Mouse (Mus musculus) T-cell, adult 2 months (primary cell): Measurements from ENCODE around the gene Afmid.

Source experiments
- DNase-seq: peaks from one replicate; pipeline ENCODE4 v3.0.0; 2022; ENCODE audit warnings: low spot score

Afmid gene

GRCm38 (mm10) chr11:117848271-117848984 is 22.7 kb downstream of the Afmid start:
- DNase-seq: peak; percentile 77

DNA sequence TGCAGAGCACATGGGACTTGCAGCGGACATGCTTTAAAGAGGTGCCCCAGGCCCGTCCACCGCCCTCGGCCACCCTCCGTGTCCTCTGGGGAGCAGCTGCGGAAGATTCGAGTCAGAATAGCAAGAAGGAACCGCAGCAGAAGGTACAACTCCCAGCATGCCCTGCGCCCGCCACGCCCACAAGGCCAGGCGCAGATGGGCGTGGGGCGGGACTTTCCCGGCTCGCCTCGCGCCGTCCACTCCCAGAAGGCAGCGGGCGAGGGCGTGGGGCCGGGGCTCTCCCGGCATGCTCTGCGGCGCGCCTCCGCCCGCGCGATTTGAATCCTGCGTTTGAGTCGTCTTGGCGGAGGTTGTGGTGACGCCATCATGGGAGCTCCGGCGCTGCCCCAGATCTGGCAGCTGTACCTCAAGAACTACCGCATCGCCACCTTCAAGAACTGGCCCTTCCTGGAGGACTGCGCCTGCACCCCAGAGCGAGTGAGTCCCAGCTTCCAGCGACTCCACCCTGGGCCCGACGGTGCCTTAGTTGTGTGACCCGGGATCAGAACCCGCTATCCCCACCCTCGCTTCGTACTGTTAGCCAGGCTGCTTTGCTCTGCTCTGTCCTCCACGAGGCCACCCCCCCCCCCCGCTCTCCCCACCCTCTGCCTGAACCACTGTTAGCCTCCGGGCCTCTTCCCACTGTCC is 23.4 kb downstream of the Afmid start, which contains the start of gene Birc5:
Gene Birc5 (plus strand): TSS at position 267 of the 687 bp plus-strand sequence.
- peak; percentile 97 for DNase-seq

- no peak for DNase-seq
These were observed 27.2 kb downstream of the Afmid start for GRCm38 (mm10) chr11:117852875-117853274.

GRCm38 (mm10) chr11:117854241-117854640 is 28.5 kb downstream of the Afmid start:
- no peak for DNase-seq

- DNase-seq: no peak
These were observed 29.6 kb downstream of the Afmid start for GRCm38 (mm10) chr11:117855360-117855759.

DNA sequence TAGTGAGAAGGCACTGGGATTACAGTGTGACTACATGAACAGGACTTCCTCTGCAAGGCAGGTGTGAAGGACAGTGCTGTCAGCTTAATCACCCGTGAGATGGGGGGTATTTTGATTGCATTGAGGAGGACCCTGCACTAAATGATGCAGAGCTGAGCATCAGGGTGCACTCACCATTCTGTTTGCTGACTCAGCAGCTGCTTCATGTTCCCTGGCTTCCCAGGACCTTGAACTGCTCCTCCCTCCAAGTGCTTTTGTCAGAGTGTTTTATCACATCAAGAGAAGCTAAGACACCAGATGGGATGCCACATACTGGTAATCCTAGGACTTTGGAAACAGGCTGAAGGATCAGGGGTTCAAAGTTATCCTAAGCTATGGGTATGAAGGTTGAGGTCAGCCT is 30.3 kb downstream of the Afmid start:
- DNase-seq: no peak

GRCm38 (mm10) chr11:117857462-117857861 is 31.7 kb downstream of the Afmid start:
- DNase-seq: no peak

GRCm38 (mm10) chr11:117858392-117858791 is 32.7 kb downstream of the Afmid start:
- DNase-seq: no peak

DNA sequence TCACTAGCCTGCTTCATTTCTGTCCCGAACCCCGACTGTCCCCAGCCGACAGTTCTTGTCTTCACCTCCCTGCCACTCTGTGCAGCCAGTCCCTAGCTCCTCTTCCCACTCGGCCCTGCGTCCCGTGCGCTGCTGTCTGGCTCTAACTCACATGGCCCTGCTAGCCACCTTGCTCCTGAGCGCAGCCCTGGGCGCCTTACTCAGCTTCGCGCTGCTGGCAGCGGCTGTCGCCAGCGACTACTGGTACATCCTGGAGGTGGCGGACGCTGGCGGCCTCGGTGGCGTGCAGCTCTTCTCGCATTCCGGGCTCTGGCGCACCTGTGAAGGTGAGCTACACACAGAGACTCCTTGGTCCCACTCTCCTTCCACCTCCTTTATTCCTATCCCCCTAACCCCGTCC is 34.9 kb downstream of the Afmid start, which contains the start of gene Tmem235:
Gene Tmem235 (plus strand): TSS at position 152 of the 400 bp plus-strand sequence.
- peak; percentile 31 for DNase-seq

- no peak for DNase-seq
These were observed 37.6 kb downstream of the Afmid start for GRCm38 (mm10) chr11:117863174-117863856.

- no peak for DNase-seq
These were observed 39.1 kb downstream of the Afmid start for GRCm38 (mm10) chr11:117864805-117865204.

GRCm38 (mm10) chr11:117865988-117866387 is 40.3 kb downstream of the Afmid start:
- no peak for DNase-seq

DNA sequence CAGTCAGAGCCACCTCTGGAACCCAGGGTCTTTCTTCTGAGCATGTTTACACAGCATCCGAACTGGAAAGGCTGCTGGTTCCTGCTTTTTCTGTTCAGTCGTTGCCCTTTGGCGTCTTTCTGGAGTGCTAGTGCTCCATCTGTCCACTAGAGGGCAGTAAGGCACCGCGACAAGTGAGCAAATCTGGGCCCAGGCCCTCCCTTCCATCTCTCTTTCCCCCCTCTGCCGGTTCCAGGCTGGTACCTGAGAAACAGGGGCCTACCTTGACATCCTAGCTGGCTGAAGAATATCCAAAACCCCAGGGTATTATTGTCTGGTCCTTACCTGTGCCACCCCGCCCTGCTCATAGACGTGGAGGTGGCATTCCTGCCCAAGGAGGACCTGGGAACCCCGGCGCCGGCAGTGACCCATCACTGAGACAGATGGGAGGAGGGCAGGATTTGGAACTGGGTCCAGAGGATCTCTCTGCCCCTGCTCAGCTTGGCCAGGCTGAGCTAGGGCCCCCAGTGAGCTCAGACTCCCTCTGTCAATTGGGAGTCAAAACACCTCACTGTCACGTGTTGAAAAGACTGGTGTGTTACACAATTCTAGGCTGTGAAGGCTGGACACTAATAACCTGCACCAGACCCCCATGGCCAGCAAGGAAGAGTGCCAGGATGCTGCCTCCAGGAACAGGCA is 45.1 kb downstream of the Afmid start:
- peak; percentile 84 for DNase-seq

DNA sequence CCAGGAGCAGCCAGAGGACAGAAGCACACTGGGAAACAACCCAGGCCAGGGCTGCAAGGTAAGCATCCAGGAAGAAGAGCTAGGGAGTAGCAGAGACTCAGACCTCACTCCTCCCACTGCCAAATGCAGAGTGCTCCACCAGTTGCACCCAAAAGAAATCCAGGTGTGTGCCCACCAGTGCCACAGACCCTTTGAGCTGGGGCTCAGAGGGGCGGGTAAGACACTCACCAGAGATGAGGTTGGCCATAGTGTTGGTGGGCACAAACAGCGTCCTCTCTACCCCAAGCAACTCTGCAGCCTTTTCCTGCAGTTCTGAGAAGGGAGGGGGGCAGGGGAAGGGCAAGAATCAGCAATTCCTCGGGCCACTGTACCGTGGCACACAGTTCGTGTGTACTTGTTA is 45.7 kb downstream of the Afmid start:
- DNase-seq: no peak

DNA sequence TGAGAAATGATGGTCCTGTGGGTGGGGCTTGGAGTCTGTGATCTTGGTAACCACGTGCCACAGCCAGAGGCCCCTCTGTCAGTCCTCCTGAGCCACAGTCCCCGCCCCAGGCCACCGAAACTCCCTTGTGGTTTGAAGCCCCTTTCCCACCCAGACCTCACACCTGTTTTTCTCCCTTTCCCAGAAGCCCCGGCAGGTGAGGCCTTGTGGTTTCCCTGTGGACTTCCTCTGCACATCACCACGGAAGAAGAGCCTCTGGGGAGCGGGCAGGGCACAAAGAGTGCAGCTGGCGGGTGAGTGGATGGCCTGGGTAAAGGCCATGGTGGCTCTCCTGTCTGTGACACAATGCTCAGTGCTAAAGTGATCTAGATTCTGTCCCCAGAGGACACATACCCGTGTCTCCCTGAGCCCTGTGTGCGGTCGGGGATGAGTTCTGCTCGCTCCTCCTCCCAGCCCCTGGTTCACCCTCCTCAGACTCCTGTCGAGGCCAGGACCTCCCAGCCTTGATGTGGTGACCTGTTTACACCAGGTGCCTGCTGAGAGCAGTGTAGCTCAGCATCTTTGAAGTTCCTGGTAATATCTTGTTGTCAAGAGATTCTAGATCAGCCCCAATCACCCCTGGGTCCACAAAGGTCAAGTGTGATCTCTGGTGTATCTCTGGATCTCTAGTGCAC is 46.3 kb downstream of the Afmid start:
- peak; percentile 94 for DNase-seq

- DNase-seq: peak; percentile 44
These were observed 47.3 kb downstream of the Afmid start, which contains the start of gene Tha1 for GRCm38 (mm10) chr11:117872861-117873608. TSS of gene Tha1 (minus strand) at chr11:117873481.

GRCm38 (mm10) chr11:117874419-117874818 is 48.7 kb downstream of the Afmid start:
- peak; percentile 43 for DNase-seq

DNA sequence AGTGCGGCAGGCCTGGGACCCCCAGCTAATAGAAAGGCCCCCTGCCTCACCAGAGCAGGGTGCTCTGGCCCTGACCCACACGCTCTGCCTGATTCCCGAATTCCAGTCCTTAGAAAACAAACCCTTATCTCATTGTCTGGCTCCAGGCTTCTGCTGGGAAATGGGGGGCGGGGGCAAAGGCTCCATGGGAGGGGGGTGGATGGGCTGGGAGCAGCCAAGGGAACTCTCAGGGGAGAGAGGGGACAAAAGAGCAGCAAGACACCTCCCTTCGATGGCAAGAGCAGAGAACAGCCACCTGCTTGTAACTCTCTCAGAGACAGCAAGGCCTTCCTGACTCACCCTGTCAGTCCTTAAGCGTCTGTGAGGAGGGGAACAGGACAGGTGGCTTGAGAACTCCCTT is 50.0 kb downstream of the Afmid start:
- DNase-seq: no peak

- DNase-seq: peak; percentile 87
These were observed 52.4 kb downstream of the Afmid start for GRCm38 (mm10) chr11:117877917-117878745.

GRCm38 (mm10) chr11:117878892-117879291 is 53.2 kb downstream of the Afmid start:
- DNase-seq: no peak
